Mouse (Mus musculus) lung, postnatal 0 days (tissue): ENCODE results near the gene Gzmn.

ENCODE experiments used
- CTCF ChIP-seq: IDR thresholded peaks from 2 replicates; pipeline ENCODE4 v1.5.1; 2016; ENCODE audit warnings: antibody characterized with exemption, mild to moderate bottlenecking
- EP300 ChIP-seq: IDR thresholded peaks from 2 replicates; pipeline ENCODE4 v1.6.1; 2016; ENCODE audit warnings: antibody characterized with exemption, mild to moderate bottlenecking, control low read depth

GRCm38 (mm10) chr14:56120525-56120924 lies 53.9 kb downstream of the Gzmn start, which contains the start of gene Gzme:
- TF ChIP-seq CTCF (no peak), EP300 (no peak)
